Mouse (Mus musculus) lung, embryonic 15.5 days (tissue): Measurements from ENCODE around the gene Pdgfra. TPM values are rescaled to one million over a fixed set of nuclear protein-coding genes. Genes with fewer than 3 reads are reported as not detected.
A peak's percentile ranks its signal among the peaks of the same experiment; 100 is the strongest.

Source experiments
- ATAC-seq: fragments of 200-750 bp; cut with Nextera tagmentation; 2 replicates; pipeline ENCODE4 v1.8.0; 2017; ENCODE audit warnings: moderate number of reproducible peaks, borderline replicate concordance; ENCODE audit not compliant: low FRiP score, low TSS enrichment; ENCODE audit errors: extremely low read depth
- H3K27ac ChIP-seq: fragments of 300-500 bp; sonication (generic); 2 replicates; pipeline ENCODE4 v1.5.1; 2015; ENCODE audit warnings: moderate library complexity, mild to moderate bottlenecking, inconsistent platforms
- H3K27me3 ChIP-seq: fragments of 300-500 bp; sonication (generic); 2 replicates; pipeline ENCODE4 v1.6.1; 2015; ENCODE audit warnings: inconsistent platforms
- H3K36me3 ChIP-seq: fragments of 300-500 bp; sonication (generic); 2 replicates; pipeline ENCODE4 v1.6.1; 2015; ENCODE audit warnings: inconsistent platforms
- H3K4me1 ChIP-seq: fragments of 300-500 bp; sonication (generic); 2 replicates; pipeline ENCODE4 v1.6.1; 2015; ENCODE audit warnings: inconsistent platforms
- H3K4me2 ChIP-seq: fragments of 300-500 bp; sonication (generic); 2 replicates; pipeline ENCODE4 v1.6.1; 2015; ENCODE audit warnings: inconsistent platforms, mild to moderate bottlenecking, moderate library complexity
- H3K4me3 ChIP-seq: fragments of 300-500 bp; sonication (generic); 2 replicates; pipeline ENCODE4 v1.5.1; 2015; ENCODE audit warnings: mild to moderate bottlenecking, inconsistent platforms
- H3K9ac ChIP-seq: fragments of 300-500 bp; sonication (generic); 2 replicates; pipeline ENCODE4 v1.6.1; 2015; ENCODE audit warnings: inconsistent platforms
- H3K9me3 ChIP-seq: fragments of 300-500 bp; sonication (generic); 2 replicates; pipeline ENCODE4 v1.6.1; 2016; ENCODE audit warnings: inconsistent platforms
- WGBS: fragments of 180-500 bp; shearing (Covaris S2); methylation state at CpG from one replicate; pipeline ENCODE4 v1.1.7; 2015; 5-methylcytosine and 5-hydroxymethylcytosine counted together
- polyA plus RNA-seq: library from polyadenylated mRNA; unstranded; fragments of >200 nt; fragmentation: Nextera tagmentation; extraction: Ambion mirVana; gene quantifications from 2 replicates; pipeline ENCODE4 v1.2.1, GENCODE M21; 2015

Pdgfra gene
- polyA plus RNA-seq, 1 experiment from 2014 or later = 43.6 TPM

GRCm38 (mm10) chr5:75184693-75185235 lies 32.7 kb downstream of the Pdgfra start:
- WGBS = 69% methylated on average over 7 of the region's 7 CpGs
- Histone ChIP-seq H3K4me3 (no peak overlapping the region), H3K9ac (no peak overlapping the region), H3K36me3 (peaks cover 38% of the 10 kb centered on the region), H3K4me2 (no peak overlapping the region), H3K9me3 (no peaks in the 10 kb centered on the region), H3K4me1 (no peaks in the 10 kb centered on the region), H3K27ac (no peak overlapping the region), H3K27me3 (no peaks in the 10 kb centered on the region)
- ATAC-seq = no peak

GRCm38 (mm10) chr5:75185584-75185983 lies 33.5 kb downstream of the Pdgfra start:
- H3K9ac ChIP-seq = no peak overlapping the region
- ATAC-seq = no peak
- H3K9me3 ChIP-seq = no peaks in the 10 kb centered on the region
- H3K4me1 ChIP-seq = no peaks in the 10 kb centered on the region
- H3K4me2 ChIP-seq = no peak overlapping the region
- H3K27ac ChIP-seq = no peak overlapping the region
- WGBS = 71% methylated on average over 7 of the region's 7 CpGs
- no peak overlapping the region for H3K4me3 ChIP-seq
- peaks cover 39% of the 10 kb centered on the region for H3K36me3 ChIP-seq
- no peaks in the 10 kb centered on the region for H3K27me3 ChIP-seq

- 82% methylated on average over 15 of the region's 15 CpGs for WGBS
- H3K4me3 ChIP-seq = no peak overlapping the region
- H3K4me2 ChIP-seq = no peak overlapping the region
- no peak overlapping the region for H3K27ac ChIP-seq
- ATAC-seq = no peak
- no peaks in the 10 kb centered on the region for H3K4me1 ChIP-seq
- no peaks in the 10 kb centered on the region for H3K9me3 ChIP-seq
- no peaks in the 10 kb centered on the region for H3K27me3 ChIP-seq
- H3K36me3 ChIP-seq = peaks cover 43% of the 10 kb centered on the region
- H3K9ac ChIP-seq = no peak overlapping the region
Observed at GRCm38 (mm10) chr5:75189319-75189987, 37.4 kb downstream of the Pdgfra start.

DNA sequence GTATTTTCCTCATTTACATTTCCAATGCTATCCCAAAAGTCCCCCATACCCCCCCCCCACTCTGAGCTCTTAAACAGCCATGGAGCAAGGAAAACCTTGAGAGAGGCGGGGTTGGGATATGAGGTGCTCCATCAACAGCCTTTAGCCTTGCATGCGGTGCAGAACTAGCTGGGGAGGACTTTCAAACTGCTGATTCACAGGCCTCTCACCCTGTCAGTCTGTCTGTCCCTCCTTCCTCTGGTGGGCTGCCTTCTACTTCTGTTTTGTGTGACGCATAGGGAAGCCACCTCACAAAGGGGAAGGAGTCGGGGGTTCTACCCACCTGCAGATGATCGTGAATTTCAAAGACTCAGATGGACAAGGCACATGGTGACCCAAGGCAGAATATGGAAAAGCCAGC lies 41.0 kb downstream of the Pdgfra start:
- Histone ChIP-seq H3K9ac (no peak overlapping the region), H3K4me3 (no peak overlapping the region), H3K4me2 (no peak overlapping the region), H3K27me3 (no peaks in the 10 kb centered on the region), H3K9me3 (no peaks in the 10 kb centered on the region), H3K36me3 (peaks cover 35% of the 10 kb centered on the region), H3K27ac (no peak overlapping the region), H3K4me1 (no peaks in the 10 kb centered on the region)
- 88% methylated on average over 5 of the region's 5 CpGs for WGBS
- ATAC-seq = no peak

GRCm38 (mm10) chr5:75198413-75198812 lies 46.3 kb downstream of the Pdgfra start:
- Histone ChIP-seq H3K4me3 (no peak overlapping the region), H3K9ac (no peak overlapping the region), H3K9me3 (no peaks in the 10 kb centered on the region), H3K4me2 (no peak overlapping the region), H3K36me3 (peaks cover 15% of the 10 kb centered on the region), H3K27me3 (no peaks in the 10 kb centered on the region), H3K4me1 (no peaks in the 10 kb centered on the region), H3K27ac (no peak overlapping the region)
- no peak for ATAC-seq
- 76% methylated on average over 8 of the region's 8 CpGs for WGBS

DNA sequence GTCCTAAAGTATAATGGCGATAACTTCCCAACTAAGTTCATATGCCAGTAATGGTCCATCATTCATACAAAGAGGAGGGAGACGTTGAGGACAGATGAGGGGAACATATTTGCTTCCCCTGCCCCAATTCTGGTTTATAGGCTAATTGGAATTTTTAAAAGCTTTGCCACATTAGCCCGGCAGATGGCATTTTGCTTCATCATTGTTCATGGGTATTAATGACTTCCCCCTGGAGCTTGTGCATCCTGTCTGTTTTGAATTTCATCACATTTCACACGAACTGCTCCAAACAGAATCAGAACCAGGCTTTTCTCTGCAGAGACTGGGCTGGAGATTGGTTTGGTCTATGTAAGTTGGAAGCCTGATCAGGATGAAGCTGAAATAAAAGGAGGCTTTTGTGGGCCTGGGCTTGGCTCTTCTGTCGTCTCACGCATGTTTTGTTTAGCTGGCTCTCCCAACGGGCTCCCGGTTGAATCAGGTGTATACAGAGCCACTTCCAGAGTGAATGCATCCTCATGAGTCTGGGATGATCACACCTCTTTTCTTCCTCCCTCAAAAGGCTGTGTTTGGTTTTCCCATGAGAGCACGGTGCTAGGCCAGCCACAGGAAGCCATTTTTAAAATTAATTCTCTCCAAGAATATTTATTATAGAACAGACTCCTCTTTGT lies 47.7 kb downstream of the Pdgfra start:
- Histone ChIP-seq H3K9ac (no peak overlapping the region), H3K27ac (no peak overlapping the region), H3K4me2 (no peak overlapping the region), H3K27me3 (no peaks in the 10 kb centered on the region), H3K4me3 (no peak overlapping the region), H3K9me3 (no peaks in the 10 kb centered on the region), H3K4me1 (no peaks in the 10 kb centered on the region), H3K36me3 (peaks cover 7% of the 10 kb centered on the region)
- 66% methylated on average over 9 of the region's 9 CpGs for WGBS
- no peak for ATAC-seq

GRCm38 (mm10) chr5:75200366-75200724 lies 48.3 kb downstream of the Pdgfra start:
- Histone ChIP-seq H3K4me3 (no peak overlapping the region), H3K9me3 (no peaks in the 10 kb centered on the region), H3K4me2 (no peak overlapping the region), H3K27me3 (no peaks in the 10 kb centered on the region), H3K9ac (no peak overlapping the region), H3K27ac (no peak overlapping the region), H3K36me3 (0 out of 2 replicates have a peak, but pooled peaks cover 3% of the 10 kb centered on the region), H3K4me1 (no peaks in the 10 kb centered on the region)
- WGBS = 91% methylated on average over 10 of the region's 10 CpGs
- ATAC-seq = peak; percentile 46; the same call in 1 of the 2 replicates

DNA sequence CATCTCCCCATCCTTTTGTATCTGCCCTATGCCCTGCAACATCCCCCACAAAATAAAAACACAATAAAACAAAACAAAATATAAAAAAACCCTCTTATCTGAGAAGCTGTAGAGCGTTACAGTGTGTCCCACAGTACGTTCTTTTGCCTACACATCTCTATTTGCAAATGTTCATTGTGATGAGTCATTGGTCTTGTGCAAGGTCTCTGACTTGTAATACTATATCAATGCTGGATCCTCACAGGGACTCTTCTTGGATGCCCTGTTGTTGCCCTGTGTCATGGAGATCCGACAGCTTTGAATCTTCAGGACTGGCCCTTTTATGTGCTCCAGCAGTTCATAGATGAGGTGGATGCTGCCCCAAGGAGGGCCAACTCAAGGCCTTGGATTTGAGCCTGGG lies 55.8 kb downstream of the Pdgfra start:
- Histone ChIP-seq H3K4me2 (no peak overlapping the region), H3K9me3 (no peaks in the 10 kb centered on the region), H3K9ac (no peak overlapping the region), H3K27ac (no peak overlapping the region), H3K4me1 (no peaks in the 10 kb centered on the region), H3K4me3 (no peak overlapping the region), H3K36me3 (no peaks in the 10 kb centered on the region), H3K27me3 (no peaks in the 10 kb centered on the region)
- ATAC-seq = no peak
- WGBS = 76% methylated on average over 3 of the region's 3 CpGs

- H3K27me3 ChIP-seq = no peaks in the 10 kb centered on the region
- H3K9ac ChIP-seq = no peak overlapping the region
- 4% methylated on average over 1 of the region's 1 CpGs for WGBS
- H3K9me3 ChIP-seq = no peaks in the 10 kb centered on the region
- H3K36me3 ChIP-seq = no peaks in the 10 kb centered on the region
- H3K27ac ChIP-seq = peak overlapping the region; percentile 21; the same call in 1 of the 2 replicates
- no peaks in the 10 kb centered on the region for H3K4me1 ChIP-seq
- no peak overlapping the region for H3K4me2 ChIP-seq
- H3K4me3 ChIP-seq = no peak overlapping the region
- peak; percentile 73 for ATAC-seq
Observed at GRCm38 (mm10) chr5:75209966-75210365, 57.9 kb downstream of the Pdgfra start.

- no peak for ATAC-seq
- Histone ChIP-seq H3K27ac (no peak overlapping the region), H3K27me3 (no peaks in the 10 kb centered on the region), H3K9ac (no peak overlapping the region), H3K4me3 (no peak overlapping the region), H3K9me3 (no peaks in the 10 kb centered on the region), H3K36me3 (no peaks in the 10 kb centered on the region), H3K4me2 (no peak overlapping the region), H3K4me1 (no peaks in the 10 kb centered on the region)
- 39% methylated on average over 6 of the region's 6 CpGs for WGBS
Observed at GRCm38 (mm10) chr5:75214520-75214919, 62.4 kb downstream of the Pdgfra start.

DNA sequence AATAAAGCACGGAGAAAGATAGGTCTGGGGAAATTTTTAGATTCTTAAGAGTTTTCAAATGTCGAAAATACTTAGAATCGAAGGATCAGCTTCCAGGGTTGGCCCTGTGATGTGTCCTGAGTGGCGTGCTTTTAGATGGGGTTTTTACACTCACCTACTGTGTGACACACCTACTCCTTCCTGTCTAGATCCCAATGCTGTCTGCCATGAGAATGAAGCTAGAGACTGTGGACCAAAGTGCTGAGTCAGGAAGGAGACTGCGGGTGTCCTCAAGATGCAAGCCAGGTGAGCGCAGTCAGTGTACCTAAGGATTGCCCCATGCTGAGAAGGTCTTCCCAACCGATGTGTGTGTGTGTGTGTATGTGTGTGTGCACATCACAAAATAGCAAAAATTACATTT lies 62.8 kb downstream of the Pdgfra start:
- Histone ChIP-seq H3K27ac (no peak overlapping the region), H3K4me3 (no peak overlapping the region), H3K9me3 (no peaks in the 10 kb centered on the region), H3K4me1 (no peaks in the 10 kb centered on the region), H3K36me3 (no peaks in the 10 kb centered on the region), H3K9ac (no peak overlapping the region), H3K27me3 (no peaks in the 10 kb centered on the region), H3K4me2 (no peak overlapping the region)
- WGBS = 80% methylated on average over 7 of the region's 7 CpGs
- no peak for ATAC-seq

- H3K4me3 ChIP-seq = no peak overlapping the region
- no peaks in the 10 kb centered on the region for H3K9me3 ChIP-seq
- no peaks in the 10 kb centered on the region for H3K27me3 ChIP-seq
- 72% methylated on average over 7 of the region's 7 CpGs for WGBS
- no peaks in the 10 kb centered on the region for H3K36me3 ChIP-seq
- H3K4me1 ChIP-seq = no peaks in the 10 kb centered on the region
- ATAC-seq = no peak
- H3K9ac ChIP-seq = no peak overlapping the region
- H3K27ac ChIP-seq = no peak overlapping the region
- H3K4me2 ChIP-seq = no peak overlapping the region
Observed at GRCm38 (mm10) chr5:75215678-75216256, 63.7 kb downstream of the Pdgfra start.
